Mouse (Mus musculus) adrenal gland, adult 2 months (tissue): Measurements from ENCODE around the gene Slc41a2. TPM values are rescaled to one million over a fixed set of nuclear protein-coding genes. Genes with fewer than 3 reads are reported as not detected.
A peak's percentile ranks its signal among the peaks of the same experiment; 100 is the strongest.

ENCODE experiments used
- DNase-seq: peaks from one replicate; pipeline ENCODE4 v3.0.0; 2021
- polyA plus RNA-seq: library from polyadenylated mRNA; depleted of rRNA; stranded (reverse); fragments of >200 nt; gene quantifications from 2 replicates; pipeline ENCODE4 v1.2.3, GENCODE M21; 2012
- total RNA-seq, 2 experiments: library from RNA; stranded (reverse); gene quantifications; 2 replicates each; pipeline ENCODE4 v1.2.3; 2021

The Slc41a2 gene
- total and polyA plus RNA-seq, 3 experiments, result 0.95 to 14.7 (median 5.6) TPM

DNA sequence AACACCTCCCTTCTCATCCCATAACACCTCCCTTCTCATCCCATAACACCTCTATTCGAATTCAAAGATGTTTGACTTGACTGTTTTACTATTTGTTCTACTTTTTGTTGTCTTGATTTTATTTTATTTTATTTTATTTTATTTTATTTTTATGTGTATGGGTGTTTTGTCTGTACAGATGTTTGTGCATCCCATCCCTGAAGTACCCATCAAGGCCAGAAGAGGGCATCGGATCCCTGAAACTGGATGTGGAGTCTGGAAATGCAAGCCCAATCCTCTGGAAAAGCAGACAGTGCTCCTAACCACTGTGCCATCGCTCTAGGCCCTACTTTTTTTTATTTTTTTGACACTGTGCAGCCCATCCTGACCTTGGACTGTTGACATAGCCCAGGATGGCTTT, 112.7 kb downstream of the Slc41a2 start:
- no peak for DNase-seq

DNA sequence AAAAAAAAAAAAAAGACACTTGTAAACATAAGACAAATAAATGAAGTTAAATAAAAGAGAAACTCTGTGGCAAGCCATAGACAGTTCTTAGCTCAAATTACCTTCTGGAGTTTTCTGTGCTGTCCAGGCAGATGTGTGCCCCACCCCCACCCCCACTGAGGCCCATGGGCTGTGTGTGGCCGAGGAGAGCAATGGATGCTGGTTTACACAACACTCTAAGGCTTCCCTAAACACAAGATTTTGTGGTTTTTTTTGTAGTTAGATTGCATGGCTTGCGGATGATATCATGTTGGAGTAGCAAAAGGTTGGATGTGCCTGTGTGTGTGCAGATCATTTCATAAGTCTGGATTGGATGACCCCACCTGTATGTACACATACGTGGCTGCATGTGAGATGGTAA, 116.8 kb downstream of the Slc41a2 start:
- no peak for DNase-seq

DNA sequence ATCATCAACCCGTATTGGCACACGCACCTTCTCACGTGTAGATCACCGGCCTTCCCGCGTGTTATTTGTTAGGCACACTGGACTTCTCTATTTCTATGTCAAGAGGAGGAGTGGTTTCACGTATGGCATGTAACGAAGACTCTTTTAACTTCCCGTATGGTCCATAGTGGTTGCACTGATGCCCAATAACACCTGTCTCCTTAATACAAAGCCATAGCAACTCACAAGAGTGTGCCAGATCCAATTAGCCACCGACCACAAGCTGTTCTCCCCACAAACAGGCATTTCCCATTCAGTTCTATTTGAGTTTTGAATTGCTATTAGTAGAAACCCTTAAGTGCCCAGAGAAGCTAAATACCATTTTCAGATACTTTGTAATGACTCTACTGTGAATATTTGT, 117.5 kb downstream of the Slc41a2 start:
- no peak for DNase-seq

DNA sequence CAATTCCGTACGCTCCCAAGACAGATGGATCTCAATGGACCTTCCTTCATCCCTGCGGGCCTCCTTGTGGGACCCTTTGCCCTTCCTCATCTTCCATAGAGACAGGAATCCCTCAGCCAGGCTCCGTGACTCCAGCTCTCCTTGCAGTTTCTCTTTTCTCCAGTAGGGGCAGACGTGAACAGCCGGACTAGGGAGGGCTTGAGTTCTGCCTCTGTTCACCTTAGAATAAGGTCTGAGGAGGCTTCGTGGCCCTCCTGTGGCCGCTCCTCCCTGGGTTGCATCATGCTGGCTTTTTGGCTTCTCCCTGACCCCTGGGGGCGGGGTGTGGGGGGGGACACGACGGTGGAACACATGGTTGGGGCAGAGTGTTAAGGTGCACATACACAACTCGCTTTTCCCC, 118.0 kb downstream of the Slc41a2 start:
- peak; percentile 59 for DNase-seq

DNA sequence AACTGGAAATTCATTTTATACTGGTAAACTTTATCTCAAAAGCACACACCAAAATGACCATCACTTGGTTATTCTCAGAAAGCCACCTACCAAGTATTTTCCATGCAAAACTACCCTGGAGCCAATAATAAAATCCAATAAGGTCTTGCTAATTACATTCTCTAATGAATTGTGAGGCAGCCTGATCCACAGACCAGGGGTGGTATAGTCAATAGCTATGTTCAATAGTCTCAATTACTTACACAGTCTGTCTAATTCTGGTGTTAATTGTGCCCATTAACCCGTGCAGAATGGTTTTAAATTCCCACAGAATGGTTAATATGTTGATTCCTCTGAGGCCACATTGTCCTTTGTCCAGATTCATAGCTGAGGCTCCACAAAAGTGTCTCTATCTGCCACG, 118.9 kb downstream of the Slc41a2 start:
- no peak for DNase-seq

DNA sequence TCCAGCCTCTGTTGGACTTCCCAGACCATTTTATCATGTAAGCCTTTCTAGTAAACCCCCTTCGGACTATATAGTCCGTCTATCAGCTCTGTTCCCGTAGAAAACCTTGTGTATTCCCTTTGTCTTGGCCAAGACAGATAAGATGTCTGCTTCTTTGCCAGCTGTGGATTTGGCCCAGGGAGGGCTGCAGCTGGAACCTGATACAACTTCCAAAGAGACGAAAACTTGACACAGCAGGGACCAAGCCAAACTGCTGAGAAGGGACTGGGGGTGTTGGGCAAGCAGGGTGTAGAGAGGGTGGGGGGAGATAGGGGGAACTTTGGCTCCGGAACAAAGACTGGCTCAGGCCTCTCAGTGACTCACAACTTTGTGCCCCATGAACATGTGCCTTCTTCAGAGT, 120.4 kb downstream of the Slc41a2 start:
- no peak for DNase-seq

DNA sequence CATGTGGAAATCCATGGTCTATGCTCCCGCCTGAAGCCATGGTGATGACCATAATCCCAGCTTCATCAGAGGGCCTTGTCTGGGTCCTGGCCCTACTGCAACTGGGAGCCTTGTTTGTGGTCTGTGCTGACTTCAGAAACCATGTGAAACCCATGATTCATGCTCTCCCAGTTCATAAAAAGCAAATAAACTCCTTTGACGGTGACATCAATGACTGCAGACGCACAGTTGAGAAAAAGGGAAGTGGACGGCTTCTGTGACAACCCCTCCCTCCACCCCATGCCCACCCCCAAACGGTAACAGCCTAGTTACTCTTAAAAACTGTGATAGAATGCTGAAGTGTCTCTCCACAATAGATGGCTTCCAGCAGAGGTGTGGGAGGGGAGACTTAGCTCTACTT, 122.1 kb downstream of the Slc41a2 start:
- no peak for DNase-seq

DNA sequence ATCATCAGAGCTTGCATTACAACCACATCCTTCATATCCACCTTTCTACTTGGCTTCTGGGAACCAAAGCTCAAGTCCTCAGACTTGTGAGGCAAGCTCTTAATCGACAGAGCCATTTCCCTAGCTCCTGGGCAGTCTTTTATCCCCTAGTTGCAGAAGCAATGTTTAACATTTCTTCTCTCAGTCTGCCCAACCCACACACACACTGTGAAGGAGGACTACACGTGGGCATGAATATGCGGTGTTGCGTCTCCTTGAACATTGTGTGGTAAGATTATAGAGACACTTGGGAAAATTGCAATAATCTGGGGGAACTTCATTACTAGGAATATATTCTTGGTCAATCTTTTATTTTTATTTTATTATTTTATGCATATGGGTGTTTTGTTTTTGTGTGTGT, 125.1 kb downstream of the Slc41a2 start:
- DNase-seq, result no peak

DNA sequence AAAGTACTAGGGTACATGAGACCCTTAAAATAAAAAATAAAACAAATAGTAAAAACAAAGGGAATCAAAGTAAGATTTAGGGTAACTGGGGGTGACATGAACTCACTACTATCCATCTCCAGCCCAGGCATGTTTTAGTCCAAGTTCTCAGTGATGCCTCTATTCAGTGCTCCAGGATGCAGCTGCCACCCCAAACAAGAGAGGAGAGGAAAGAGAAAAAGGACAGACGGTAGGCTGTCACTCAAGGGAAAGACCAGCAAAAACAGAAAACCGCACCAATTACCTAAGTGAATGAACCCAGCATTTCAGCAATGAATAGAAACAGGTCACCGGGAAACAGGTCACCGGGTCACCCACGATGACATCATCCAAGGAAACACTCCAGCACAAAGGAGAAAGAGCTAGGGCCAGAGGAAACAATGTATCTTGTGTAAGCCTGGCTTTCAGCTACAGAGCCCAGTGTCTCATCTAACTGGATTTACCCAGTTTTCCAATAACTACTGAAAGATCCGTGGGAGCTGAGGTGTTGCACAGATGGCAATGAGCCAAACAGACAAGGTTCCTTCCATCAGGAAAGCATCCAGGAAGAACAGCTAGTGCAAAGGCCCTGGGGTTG, 126.6 kb downstream of the Slc41a2 start:
- peak; percentile 32 for DNase-seq

DNA sequence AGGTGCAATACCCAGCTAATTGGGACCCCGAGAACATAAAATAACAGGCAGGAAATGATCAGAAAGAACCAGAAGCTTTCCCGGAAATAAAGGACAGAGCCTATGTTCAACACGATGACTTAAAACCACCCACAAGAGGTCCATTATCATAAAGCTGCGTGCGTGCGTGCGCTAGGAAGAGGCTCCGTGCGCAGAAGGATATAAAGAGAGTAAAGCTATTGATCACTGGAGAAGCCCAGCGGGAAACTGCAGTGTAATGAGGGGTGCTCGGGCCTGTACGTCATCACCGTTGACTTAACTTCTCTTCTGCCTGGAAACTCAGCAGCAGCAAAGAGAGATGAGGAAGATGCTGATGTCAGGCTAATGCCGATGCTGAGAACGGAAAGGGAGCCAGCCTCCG, 127.6 kb downstream of the Slc41a2 start:
- DNase-seq, result no peak

DNA sequence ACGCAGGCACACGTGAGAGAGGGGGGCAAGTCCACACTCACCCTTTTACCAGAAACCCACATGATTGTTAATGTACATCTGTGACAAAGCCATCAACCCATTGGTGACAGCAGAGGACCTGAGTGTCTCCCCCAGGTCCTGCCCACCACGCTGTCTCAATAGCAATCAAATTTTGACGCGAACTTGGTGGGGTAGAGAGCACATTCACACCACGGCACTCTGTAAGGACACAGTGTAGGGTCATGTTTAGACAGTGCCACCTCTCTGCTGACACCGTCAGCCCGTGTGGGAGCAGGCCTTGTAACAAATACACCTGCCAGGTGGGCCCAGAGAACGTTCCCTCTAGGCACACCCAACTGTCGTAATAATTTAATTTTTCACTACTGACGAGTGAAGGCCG, 128.3 kb downstream of the Slc41a2 start:
- DNase-seq, result no peak

DNA sequence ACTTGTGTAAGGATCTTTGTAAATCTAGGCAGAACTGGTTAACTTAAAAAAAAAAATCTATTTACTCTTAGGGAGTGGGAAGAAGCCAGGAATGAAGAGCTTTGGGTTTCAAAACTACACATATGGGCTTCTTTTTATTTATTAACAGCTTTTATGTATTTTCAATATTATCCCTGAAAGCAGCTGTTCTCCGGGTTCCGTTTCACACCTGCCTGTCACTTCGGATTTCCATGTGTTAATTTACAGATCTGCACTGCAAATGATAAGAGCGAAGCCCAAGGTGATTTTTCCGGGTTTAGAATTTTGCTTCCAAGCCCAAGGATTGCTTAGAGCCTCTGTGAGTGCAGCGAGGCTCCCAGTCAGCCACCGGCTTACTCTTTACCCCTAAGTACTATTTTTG, 129.2 kb downstream of the Slc41a2 start:
- no peak for DNase-seq

DNA sequence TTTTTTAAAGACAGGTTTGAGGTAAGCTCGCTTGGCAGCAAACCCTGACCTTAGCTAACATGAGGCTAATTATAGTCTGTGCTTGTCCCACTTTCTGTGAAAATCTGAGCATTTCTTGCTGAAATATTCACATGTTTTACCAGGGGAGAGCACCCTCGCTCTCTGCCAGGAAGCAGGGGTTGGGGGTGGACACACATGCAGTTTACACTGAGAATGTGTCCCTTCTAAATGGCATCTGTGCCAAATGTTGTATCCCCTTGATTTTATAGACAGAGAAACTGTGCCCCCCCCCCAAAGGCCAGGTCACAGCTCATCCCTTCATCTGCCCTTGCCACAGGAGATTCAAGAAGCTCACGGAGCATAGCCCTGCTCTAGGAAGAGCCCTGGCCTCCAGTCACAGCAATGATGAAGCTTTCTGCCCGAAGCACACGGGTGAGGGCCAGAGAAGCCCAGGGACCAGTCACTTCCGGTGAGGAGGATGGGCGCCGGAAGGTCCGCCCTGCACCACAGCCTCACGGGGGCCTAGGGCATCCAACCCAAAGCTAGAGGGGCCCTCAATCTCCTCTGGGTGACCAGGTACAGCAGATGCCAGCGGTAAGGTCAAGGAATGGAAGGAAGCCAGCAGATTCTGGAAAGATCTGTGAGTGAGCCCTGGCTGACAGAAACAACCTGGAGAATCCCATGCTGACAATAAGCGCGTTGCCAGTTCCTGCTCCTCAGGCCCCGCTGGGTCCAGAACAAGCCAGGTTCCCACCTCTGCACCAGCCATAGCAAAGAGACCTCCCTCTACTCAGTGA, 134.6 kb downstream of the Slc41a2 start:
- no peak for DNase-seq

DNA sequence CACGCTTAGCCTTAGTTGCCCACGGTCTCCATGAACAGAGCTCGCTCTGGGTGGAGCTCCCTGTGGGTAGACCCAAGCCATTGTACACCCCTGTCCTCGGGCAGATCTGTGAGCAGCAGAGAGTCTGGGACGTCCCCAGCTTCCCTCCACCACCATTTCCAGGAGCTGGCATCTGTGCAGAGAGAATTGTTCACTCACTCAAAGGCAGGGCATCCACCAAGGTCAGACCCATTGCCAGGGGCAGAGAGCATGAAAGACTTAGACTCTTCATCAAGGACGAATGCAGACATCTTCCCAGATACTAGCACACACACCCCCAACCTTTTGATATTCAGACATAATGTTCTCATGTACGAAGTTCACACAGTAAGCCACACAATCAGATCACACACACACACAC, 136.2 kb downstream of the Slc41a2 start:
- peak; percentile 76 for DNase-seq

DNA sequence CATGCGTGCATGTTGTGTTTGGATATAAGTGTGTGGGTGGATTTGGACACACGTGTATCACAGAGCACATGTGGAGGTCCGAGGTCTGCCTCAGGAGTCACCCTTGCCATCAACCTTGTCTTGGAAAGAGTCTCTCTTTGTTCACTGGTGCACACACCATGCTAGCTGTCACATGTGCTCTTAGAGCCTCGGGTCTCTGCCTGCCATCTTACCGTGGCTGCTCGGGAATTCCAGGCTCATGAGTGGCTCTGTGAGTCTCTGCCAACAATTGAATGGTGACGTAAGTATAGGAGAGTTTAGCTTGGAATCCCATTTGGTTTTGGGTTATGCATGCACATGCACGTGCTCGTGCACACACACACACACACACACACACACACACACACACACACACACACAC, 138.4 kb downstream of the Slc41a2 start:
- DNase-seq, result no peak

DNA sequence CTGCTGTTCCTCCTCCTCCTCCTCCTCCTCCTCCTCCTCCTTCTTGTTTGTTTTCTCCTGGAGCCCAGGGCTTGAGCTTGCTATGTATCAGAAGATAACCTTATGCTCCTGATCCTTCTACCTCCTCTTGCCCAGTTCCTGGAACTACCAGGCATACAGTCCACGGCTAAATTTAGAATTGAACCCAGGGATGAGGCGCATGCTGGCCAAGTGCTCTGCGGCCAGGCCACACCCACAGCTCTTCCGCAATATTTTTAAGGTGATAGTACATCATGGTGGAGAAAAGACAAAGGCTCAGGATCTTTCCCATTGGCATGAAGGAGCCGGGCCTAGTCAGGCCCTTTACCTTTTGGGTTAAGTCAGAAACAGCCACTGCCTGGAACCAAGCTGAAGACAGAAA, 139.0 kb downstream of the Slc41a2 start:
- no peak for DNase-seq

DNA sequence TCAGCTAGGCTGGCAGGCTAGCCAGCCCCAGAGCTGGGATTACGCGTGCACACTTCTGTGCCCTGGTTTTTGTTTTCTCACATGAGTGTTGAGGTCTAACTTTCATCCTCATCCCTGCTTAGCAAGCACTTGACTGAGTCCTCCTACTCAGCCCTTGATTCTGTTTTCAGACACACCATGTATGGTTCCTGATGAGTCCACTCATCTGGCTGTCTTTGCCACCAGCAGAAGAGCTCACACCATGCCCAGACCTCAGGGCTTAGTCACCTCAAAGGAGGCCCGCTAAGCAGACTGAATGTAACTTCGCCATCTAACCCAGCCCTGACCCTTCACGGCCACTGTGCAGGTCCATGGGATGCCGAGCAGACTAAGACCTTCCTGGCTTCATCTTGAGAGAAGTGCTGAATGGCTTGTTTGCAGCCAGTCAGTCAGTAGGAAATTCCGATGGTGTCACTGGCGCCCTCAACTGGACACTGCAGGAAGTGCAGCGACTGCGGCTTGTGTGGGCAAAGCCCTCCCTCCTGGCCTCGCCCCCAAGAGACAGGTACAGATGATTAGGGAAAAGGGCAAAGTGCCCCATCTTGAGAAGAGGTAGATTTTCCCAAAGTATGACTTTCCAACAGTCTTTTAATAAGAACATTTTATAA, 139.9 kb downstream of the Slc41a2 start:
- peak; percentile 81 for DNase-seq

DNA sequence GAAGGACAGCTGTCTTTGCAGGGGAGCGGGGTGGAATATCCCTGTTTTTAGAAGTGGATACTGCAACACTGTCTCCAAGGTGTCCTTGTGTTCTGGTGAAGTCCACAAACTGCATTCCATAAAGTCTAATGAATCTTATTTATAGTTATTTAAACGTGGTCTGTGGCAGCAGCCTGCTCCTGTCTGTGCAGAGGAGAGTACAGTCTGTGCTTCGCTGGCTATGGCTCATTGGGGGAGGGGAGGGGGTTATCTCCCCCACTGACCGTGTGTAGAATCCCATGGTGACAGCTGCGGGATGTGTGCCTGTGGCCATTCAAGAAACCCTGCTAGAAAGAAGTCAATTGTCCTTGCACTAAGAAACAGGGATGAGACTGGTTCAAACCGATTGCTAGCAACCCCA, 145.7 kb downstream of the Slc41a2 start:
- no peak for DNase-seq

DNA sequence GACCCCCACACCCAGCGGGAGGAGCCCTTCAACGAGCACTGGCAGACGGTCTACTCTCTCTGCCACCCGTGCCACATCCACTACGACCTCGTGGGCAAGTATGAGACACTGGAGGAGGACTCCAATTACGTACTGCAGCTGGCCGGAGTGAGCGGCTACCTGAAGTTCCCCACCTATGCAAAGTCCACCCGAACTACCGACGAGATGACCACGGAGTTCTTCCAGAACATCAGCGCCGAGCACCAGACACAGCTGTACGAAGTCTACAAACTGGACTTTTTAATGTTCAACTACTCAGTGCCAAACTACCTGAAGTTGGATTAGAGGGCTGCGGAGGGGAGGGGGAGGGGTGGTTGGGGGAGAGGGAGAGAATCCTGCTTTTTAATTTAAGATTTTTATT, 146.2 kb downstream of the Slc41a2 start:
- DNase-seq, result no peak

DNA sequence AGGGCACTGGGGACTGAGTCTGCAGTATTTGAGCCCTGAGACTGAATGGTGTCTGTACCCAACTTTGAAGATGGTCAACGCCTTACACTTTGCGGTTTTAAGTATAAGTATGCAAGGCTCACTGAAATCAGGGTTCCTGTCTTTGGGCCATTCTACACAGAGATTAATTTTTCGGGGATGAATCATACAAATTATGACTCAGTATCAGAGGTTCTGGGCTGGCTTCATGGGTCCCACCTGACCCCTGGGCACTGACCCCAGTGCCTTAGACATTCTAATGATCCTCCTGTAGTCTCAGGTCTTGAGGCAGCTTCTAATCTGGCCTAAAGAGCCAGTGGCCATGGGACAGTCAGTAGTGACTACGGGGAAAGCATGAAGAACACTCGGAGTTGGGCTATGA, 148.6 kb downstream of the Slc41a2 start:
- no peak for DNase-seq

DNA sequence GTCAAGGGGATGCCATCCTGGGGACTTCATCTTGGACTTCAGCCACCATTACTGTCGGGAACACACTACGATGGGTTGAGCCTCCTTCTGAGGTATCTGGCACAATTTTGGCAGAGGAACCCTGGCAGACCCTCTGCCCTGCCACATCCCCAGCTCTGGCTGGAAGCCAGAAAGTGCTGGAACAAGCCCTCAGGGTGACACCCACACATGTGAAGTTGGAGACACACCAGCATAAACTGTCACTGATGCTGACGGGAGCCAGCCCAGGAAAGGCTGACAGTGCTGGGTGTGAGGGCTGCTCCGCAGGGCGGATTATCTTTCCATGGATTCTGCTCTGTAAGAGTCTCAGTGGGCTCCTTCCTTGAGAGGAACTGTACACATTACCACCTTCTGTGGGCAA, 150.7 kb downstream of the Slc41a2 start:
- no peak for DNase-seq

DNA sequence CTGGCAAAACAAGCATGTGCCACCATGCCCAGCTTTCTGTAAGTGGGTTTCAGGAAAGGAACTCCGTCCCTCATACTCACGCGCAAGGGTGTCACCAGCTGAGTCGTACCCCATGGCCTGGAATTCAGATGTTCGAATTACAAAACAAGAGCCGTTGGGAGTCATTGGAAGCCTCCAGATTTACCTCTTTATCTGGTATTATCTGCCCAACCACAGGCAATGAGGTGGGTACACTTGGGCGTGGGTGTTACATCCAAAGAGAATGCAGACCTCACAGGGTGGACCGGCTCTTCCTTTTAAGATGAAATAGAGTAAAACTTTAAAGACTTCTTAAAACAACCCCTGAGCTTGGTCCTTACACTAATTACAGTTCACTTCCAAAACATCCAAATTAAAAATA, 151.5 kb downstream of the Slc41a2 start:
- DNase-seq, result no peak

DNA sequence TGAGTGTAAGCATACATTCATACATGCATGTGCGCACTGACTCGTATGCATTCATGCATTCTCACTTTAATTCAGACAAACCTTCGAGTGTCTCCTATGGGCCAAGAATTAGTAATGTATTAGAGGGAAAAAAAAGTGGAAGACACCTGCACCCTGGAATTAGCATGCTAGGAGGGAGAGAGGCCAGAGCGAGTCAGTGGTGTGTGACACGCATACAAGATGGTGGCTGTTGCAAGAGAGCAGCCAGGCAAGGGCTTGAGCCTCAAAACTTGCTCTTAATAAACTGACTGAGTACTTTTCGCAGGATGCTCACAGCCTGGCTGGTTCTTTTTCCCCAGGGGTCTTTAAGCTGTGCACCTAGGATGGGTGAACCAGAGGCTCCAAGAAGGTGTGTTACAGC, 152.6 kb downstream of the Slc41a2 start:
- no peak for DNase-seq
